Mouse (Mus musculus) kidney, postnatal 10 days (tissue): Measurements from ENCODE around the gene Nlrp6.
"Not testable (repeated sequence)": the region's sequence is repeated elsewhere in the genome, so short reads cannot be mapped to it uniquely, and the experiment has no call there.

Experiments used
- DNase-seq: peaks from one replicate; pipeline ENCODE4 v3.0.0; 2021; ENCODE audit warnings: mixed read lengths

The Nlrp6 gene

DNA sequence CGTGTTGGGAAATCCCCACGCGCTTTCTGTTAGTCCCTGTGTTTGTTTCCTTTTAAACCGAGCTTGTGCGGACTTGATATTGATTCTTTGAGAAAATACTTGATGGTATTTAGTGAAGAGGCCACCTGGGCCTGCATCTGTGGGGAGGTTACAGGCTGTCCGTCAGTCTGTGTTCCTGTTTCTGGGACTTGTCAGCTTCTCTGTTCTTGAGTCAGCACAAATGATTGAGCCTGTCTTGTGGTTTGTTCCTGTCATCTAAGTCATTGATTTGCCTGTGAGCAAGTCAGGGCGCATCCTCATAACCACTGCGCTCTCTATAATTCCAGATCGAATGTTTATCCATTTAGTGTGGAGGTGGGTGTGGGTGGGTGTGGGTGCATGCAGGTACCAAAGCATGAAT lies 56.0 kb downstream of the Nlrp6 start:
- DNase-seq, result not testable (repeated sequence)
